Mouse (Mus musculus) adrenal gland, adult 10 weeks (tissue): ENCODE data around the gene Arhgap44. TPM values are rescaled to one million over a fixed set of nuclear protein-coding genes. Genes with fewer than 3 reads are reported as not detected.

ENCODE experiments used
- polyA plus RNA-seq: library from polyadenylated mRNA; stranded (reverse); fragments of 350-450 nt; fragmentation: Illumina TruSeq; extraction: RNeasy Lipid Tissue Mini Kit (QIAGEN cat#74804); gene quantifications from one replicate; pipeline ENCODE4 v1.2.3, GENCODE M21; 2014; ENCODE audit warnings: low read depth, low replicate concordance

Arhgap44 gene
- 3.4 TPM for polyA plus RNA-seq

GRCm38 (mm10) chr11:65162767-65163120 is at the start of gene Arhgap44:
Gene Arhgap44 (minus strand): TSS chr11:65162961.

GRCm38 (mm10) chr11:65159791-65160190 is 3.0 kb downstream of the Arhgap44 start, which contains the start of gene 1700086D15Rik:
Gene 1700086D15Rik (minus strand): TSS chr11:65159891.

GRCm38 (mm10) chr11:64978720-64979488 is 183.9 kb downstream of the Arhgap44 start, which contains the start of gene Elac2:
Gene Elac2 (plus strand): TSS chr11:64979038.

Other genes starting within 250 kb of the Arhgap44 start
- 9.1 TPM for gene Elac2, start 183.9 kb downstream of the Arhgap44 start, polyA plus RNA-seq
- not detected for gene 1700086D15Rik, start 3.1 kb downstream of the Arhgap44 start, polyA plus RNA-seq
- 0.41 TPM for gene Myocd, start 107.0 kb upstream of the Arhgap44 start, polyA plus RNA-seq